Mouse (Mus musculus) embryonic facial prominence, embryonic 12.5 days (tissue): ENCODE data around the gene Gid4. TPM values are rescaled to one million over a fixed set of nuclear protein-coding genes. Genes with fewer than 3 reads are reported as not detected.
A peak's percentile ranks its signal among the peaks of the same experiment; 100 is the strongest.

ENCODE experiments used
- ATAC-seq: fragments of 200-750 bp; cut with Nextera tagmentation; 2 replicates; pipeline ENCODE4 v1.8.0; 2017; ENCODE audit not compliant: insufficient number of reproducible peaks, insufficient read depth, low FRiP score, low TSS enrichment
- H3K27ac ChIP-seq: fragments of 300-500 bp; sonication (generic); 2 replicates; pipeline ENCODE4 v1.5.1; 2016; ENCODE audit warnings: mild to moderate bottlenecking
- H3K27me3 ChIP-seq: fragments of 300-500 bp; sonication (generic); 2 replicates; pipeline ENCODE4 v1.6.1; 2016; ENCODE audit warnings: mild to moderate bottlenecking, moderate library complexity
- H3K36me3 ChIP-seq: fragments of 300-500 bp; sonication (generic); 2 replicates; pipeline ENCODE4 v1.6.1; 2016; ENCODE audit warnings: mild to moderate bottlenecking
- H3K4me1 ChIP-seq: fragments of 300-500 bp; sonication (generic); 2 replicates; pipeline ENCODE4 v1.6.1; 2016
- H3K4me2 ChIP-seq: fragments of 300-500 bp; sonication (generic); replicated peaks from 2 replicates; pipeline ENCODE4 v1.6.1; 2016; ENCODE audit warnings: mild to moderate bottlenecking, moderate library complexity
- H3K4me3 ChIP-seq: fragments of 300-500 bp; sonication (generic); 2 replicates; pipeline ENCODE4 v1.5.1; 2016; ENCODE audit warnings: mild to moderate bottlenecking
- H3K9ac ChIP-seq: fragments of 300-500 bp; sonication (generic); 2 replicates; pipeline ENCODE4 v1.6.1; 2016; ENCODE audit warnings: mild to moderate bottlenecking, moderate library complexity
- H3K9me3 ChIP-seq: fragments of 300-500 bp; sonication (generic); 2 replicates; pipeline ENCODE4 v1.6.1; 2016; ENCODE audit warnings: mild to moderate bottlenecking, moderate library complexity
- WGBS: fragments of 180-500 bp; shearing (Covaris S2); methylation state at CpG from one replicate; pipeline ENCODE4 v1.1.7; 2016; 5-methylcytosine and 5-hydroxymethylcytosine counted together
- polyA plus RNA-seq: library from polyadenylated mRNA; unstranded; fragments of >200 nt; fragmentation: Nextera tagmentation; extraction: Ambion mirVana; gene quantifications from 2 replicates; pipeline ENCODE4 v1.2.1, GENCODE M21; 2016

Gid4 gene
- polyA plus RNA-seq: 28.0 and 28.9 TPM in 2 replicates

GRCm38 (mm10) chr11:60416963-60417716 lies at the start of gene Gid4:
TSS of gene Gid4 (plus strand) at chr11:60417145.
- peaks cover 20% of the 10 kb centered on the region for H3K4me1 ChIP-seq
- under 1% methylated on average over 66 of the region's 81 CpGs for WGBS
- H3K9ac ChIP-seq: peak within 1 kb of the TSS; percentile 87
- peak within 1 kb of the TSS; percentile 82 for H3K27ac ChIP-seq
- no peaks in the 10 kb centered on the region for H3K9me3 ChIP-seq
- peak within 1 kb of the TSS; percentile 77 for H3K4me3 ChIP-seq
- peak within 1 kb of the TSS; percentile 92 for H3K4me2 ChIP-seq
- ATAC-seq: peak; percentile 94
- no peaks in the 10 kb centered on the region for H3K27me3 ChIP-seq
- H3K36me3 ChIP-seq: no peaks in the 10 kb centered on the region

- peak overlapping the region; percentile 86 for H3K27ac ChIP-seq
- 73% methylated on average over 3 of the region's 3 CpGs for WGBS
- H3K36me3 ChIP-seq: no peaks in the 10 kb centered on the region
These were observed 49.7 kb upstream of the Gid4 start for GRCm38 (mm10) chr11:60367256-60367655.

DNA sequence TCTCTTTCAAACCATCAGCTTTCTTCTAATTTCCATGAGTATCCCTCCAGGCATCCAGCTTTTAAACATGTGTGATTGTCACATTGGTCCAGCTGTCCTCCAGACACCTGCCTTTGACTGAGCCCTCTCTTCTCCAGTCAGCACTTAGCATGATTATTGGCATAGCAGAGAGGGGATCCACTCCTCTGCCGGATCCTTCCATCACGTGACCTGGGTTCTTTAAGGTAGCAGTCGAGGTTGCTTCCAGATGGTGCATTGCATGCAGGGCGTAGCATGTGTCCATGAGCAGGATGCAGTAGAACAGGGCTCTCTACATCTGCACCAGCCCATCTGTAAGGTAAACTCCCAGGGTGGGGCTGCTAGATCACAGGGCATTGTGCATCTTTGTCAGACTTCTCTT lies 48.0 kb upstream of the Gid4 start:
- 63% methylated on average over 4 of the region's 4 CpGs for WGBS
- H3K27me3 ChIP-seq: no peaks in the 10 kb centered on the region
- no peaks in the 10 kb centered on the region for H3K9me3 ChIP-seq
- ATAC-seq: no peak
- H3K27ac ChIP-seq: no peak overlapping the region
- H3K36me3 ChIP-seq: no peaks in the 10 kb centered on the region
- no peak overlapping the region for H3K4me3 ChIP-seq
- peaks cover 18% of the 10 kb centered on the region for H3K4me1 ChIP-seq
- no peak overlapping the region for H3K4me2 ChIP-seq
- no peak overlapping the region for H3K9ac ChIP-seq

More at GRCm38 (mm10) chr11:60367256-60367655, 49.7 kb upstream of the Gid4 start:
- Histone ChIP-seq H3K4me3 (no peak overlapping the region), H3K4me2 (no peak overlapping the region), H3K9ac (no peak overlapping the region), H3K4me1 (peaks cover 18% of the 10 kb centered on the region), H3K27me3 (no peaks in the 10 kb centered on the region), H3K9me3 (no peaks in the 10 kb centered on the region)
- ATAC-seq: no peak

GRCm38 (mm10) chr11:60369448-60369847 lies 47.5 kb upstream of the Gid4 start:
- no peak for ATAC-seq
- Histone ChIP-seq H3K36me3 (no peaks in the 10 kb centered on the region), H3K4me2 (no peak overlapping the region), H3K27ac (no peak overlapping the region), H3K9me3 (no peaks in the 10 kb centered on the region), H3K9ac (no peak overlapping the region), H3K27me3 (no peaks in the 10 kb centered on the region), H3K4me3 (no peak overlapping the region), H3K4me1 (peaks cover 18% of the 10 kb centered on the region)
- WGBS: 60% methylated on average over 4 of the region's 4 CpGs

DNA sequence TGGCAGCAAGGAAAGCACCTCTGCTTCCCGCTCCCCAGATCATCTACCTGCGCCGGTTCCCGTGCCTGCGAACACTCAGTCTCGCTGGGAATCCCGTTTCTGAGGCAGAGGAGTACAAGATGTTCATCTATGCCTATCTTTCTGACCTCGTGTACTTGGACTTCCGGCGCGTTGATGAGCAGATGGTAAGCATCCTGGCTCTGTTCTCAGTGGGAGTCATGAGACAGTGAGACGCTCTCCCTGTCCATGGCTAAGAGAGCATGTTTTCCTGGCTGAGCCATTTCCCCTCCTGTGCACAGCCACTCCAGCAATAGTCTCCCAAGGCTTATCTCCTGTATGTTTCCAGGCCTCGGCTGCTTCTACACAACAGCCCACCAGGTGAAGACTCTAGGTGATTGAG lies 46.5 kb upstream of the Gid4 start:
- peaks cover 21% of the 10 kb centered on the region for H3K4me1 ChIP-seq
- no peaks in the 10 kb centered on the region for H3K27me3 ChIP-seq
- no peaks in the 10 kb centered on the region for H3K36me3 ChIP-seq
- H3K4me2 ChIP-seq: no peak overlapping the region
- H3K9me3 ChIP-seq: no peaks in the 10 kb centered on the region
- H3K27ac ChIP-seq: no peak overlapping the region
- H3K9ac ChIP-seq: no peak overlapping the region
- H3K4me3 ChIP-seq: no peak overlapping the region
- no peak for ATAC-seq
- 90% methylated on average over 13 of the region's 13 CpGs for WGBS

DNA sequence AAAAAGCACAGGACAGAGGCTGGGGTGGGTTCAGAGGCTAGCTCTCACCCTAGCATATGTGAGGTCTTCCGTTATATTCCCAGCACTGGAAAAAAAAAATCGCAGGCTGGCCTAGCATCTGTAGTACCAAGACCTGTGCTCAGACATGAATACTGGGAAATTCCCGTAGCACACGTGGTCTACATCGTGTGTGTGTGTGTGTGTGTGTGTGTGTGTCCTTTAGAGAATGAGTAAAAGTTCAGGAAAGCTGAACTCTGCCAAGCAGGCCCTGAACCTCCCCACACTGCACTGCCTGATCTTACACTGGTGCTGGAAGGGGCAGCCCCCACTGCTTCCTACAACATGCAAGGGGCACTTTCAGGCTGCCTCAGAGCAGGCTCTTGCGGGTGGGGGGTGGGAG lies 42.5 kb upstream of the Gid4 start:
- Histone ChIP-seq H3K27me3 (no peaks in the 10 kb centered on the region), H3K4me2 (no peak overlapping the region), H3K9ac (no peak overlapping the region), H3K36me3 (no peaks in the 10 kb centered on the region), H3K9me3 (no peaks in the 10 kb centered on the region), H3K4me3 (no peak overlapping the region), H3K4me1 (peaks cover 4% of the 10 kb centered on the region; the same call in 1 of the 2 replicates), H3K27ac (no peak overlapping the region)
- ATAC-seq: no peak
- 75% methylated on average over 6 of the region's 6 CpGs for WGBS

- no peak for ATAC-seq
- Histone ChIP-seq H3K27me3 (no peaks in the 10 kb centered on the region), H3K9me3 (no peaks in the 10 kb centered on the region), H3K9ac (no peak overlapping the region), H3K4me3 (no peak overlapping the region), H3K4me1 (peaks cover 15% of the 10 kb centered on the region), H3K27ac (no peak overlapping the region), H3K36me3 (no peaks in the 10 kb centered on the region), H3K4me2 (no peak overlapping the region)
- WGBS: 90% methylated on average over 6 of the region's 6 CpGs
These were observed 33.4 kb upstream of the Gid4 start for GRCm38 (mm10) chr11:60383518-60383917.

- no peak for ATAC-seq
These were observed 32.1 kb upstream of the Gid4 start for GRCm38 (mm10) chr11:60384762-60385421.

GRCm38 (mm10) chr11:60385946-60386345 lies 31.0 kb upstream of the Gid4 start:
- Histone ChIP-seq H3K9me3 (no peaks in the 10 kb centered on the region), H3K4me2 (no peak overlapping the region), H3K27me3 (no peaks in the 10 kb centered on the region), H3K36me3 (no peaks in the 10 kb centered on the region), H3K9ac (no peak overlapping the region), H3K4me1 (peaks cover 15% of the 10 kb centered on the region), H3K27ac (no peak overlapping the region), H3K4me3 (no peak overlapping the region)
- ATAC-seq: no peak
- 85% methylated on average over 5 of the region's 5 CpGs for WGBS

More at GRCm38 (mm10) chr11:60384762-60385421, 32.1 kb upstream of the Gid4 start:
- whole genome bisulfite sequencing: 4% methylated on average over 16 of the region's 16 CpGs
- H3K4me1 ChIP-seq: peaks cover 15% of the 10 kb centered on the region
- 0 out of 2 replicates have a peak overlapping the region, but pooled peaks have one; percentile 1 for H3K9ac ChIP-seq
- H3K27ac ChIP-seq: no peak overlapping the region
- H3K27me3 ChIP-seq: no peaks in the 10 kb centered on the region
- no peak overlapping the region for H3K4me3 ChIP-seq
- H3K36me3 ChIP-seq: no peaks in the 10 kb centered on the region
- peak overlapping the region; percentile 40 for H3K4me2 ChIP-seq
- no peaks in the 10 kb centered on the region for H3K9me3 ChIP-seq

DNA sequence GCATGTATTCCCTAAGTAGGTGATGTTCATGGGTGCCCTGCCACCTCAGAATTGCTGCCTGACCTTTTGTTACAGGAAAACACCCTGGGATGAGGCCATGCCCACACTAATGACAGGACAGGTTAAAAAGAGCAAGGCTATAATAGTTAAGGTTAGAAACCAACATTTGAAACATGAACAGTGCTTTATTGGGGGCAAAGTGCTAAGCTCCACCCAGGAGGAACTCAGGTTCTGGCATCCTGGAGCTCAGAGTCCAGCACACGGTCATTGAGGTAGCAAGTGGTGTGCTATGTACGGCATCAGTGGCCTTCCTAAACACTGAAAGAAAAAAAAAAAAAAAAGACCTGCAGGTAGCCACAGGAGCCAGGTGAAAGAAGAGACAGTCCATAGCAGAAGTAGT lies 29.0 kb upstream of the Gid4 start:
- 89% methylated on average over 2 of the region's 2 CpGs for WGBS

GRCm38 (mm10) chr11:60391346-60391745 lies 25.6 kb upstream of the Gid4 start:
- Histone ChIP-seq H3K9ac (no peak overlapping the region), H3K4me1 (no peaks in the 10 kb centered on the region), H3K4me2 (no peak overlapping the region), H3K4me3 (no peak overlapping the region), H3K9me3 (no peaks in the 10 kb centered on the region), H3K36me3 (0 out of 2 replicates have a peak, but pooled peaks cover 4% of the 10 kb centered on the region), H3K27ac (no peak overlapping the region), H3K27me3 (no peaks in the 10 kb centered on the region)
- 79% methylated on average over 6 of the region's 6 CpGs for WGBS
- ATAC-seq: no peak

More for the DNA sequence above, 29.0 kb upstream of the Gid4 start:
- no peaks in the 10 kb centered on the region for H3K9me3 ChIP-seq
- no peaks in the 10 kb centered on the region for H3K36me3 ChIP-seq
- H3K27me3 ChIP-seq: no peaks in the 10 kb centered on the region
- H3K4me1 ChIP-seq: peaks cover 15% of the 10 kb centered on the region
- no peak overlapping the region for H3K4me2 ChIP-seq
- H3K27ac ChIP-seq: no peak overlapping the region
- no peak overlapping the region for H3K4me3 ChIP-seq
- no peak for ATAC-seq
- H3K9ac ChIP-seq: no peak overlapping the region

GRCm38 (mm10) chr11:60396546-60396945 lies 20.4 kb upstream of the Gid4 start:
- Histone ChIP-seq H3K4me1 (no peaks in the 10 kb centered on the region), H3K9me3 (no peaks in the 10 kb centered on the region), H3K9ac (no peak overlapping the region), H3K27me3 (no peaks in the 10 kb centered on the region), H3K4me3 (no peak overlapping the region), H3K36me3 (peaks cover 14% of the 10 kb centered on the region), H3K27ac (no peak overlapping the region), H3K4me2 (no peak overlapping the region)
- no peak for ATAC-seq
- 72% methylated on average over 6 of the region's 6 CpGs for WGBS
